Mouse (Mus musculus) cerebellum, postnatal 4 days (tissue): ENCODE data around the gene Olfr1335.
"Not testable (repeated sequence)": the region's sequence is repeated elsewhere in the genome, so short reads cannot be mapped to it uniquely, and the experiment has no call there.

Source experiments
- DNase-seq, 2 experiments: peaks; one replicate each; pipeline ENCODE4 v3.0.0; 2022; ENCODE audit warnings: low spot score in 2 of 2, mixed read lengths in 1 of 2

Gene Olfr1335

GRCm38 (mm10) chr4:118809844-118810243 is at the start of gene Olfr1335:
TSS of gene Olfr1335 (minus strand) at chr4:118809944.
- DNase-seq: no peak

GRCm38 (mm10) chr4:118836179-118836578 is 26.4 kb upstream of the Olfr1335 start, which contains the start of gene Olfr1333:
TSS of gene Olfr1333 (minus strand) at chr4:118836279.
- no peak for DNase-seq

GRCm38 (mm10) chr4:118818921-118819320 is 9.2 kb upstream of the Olfr1335 start:
- DNase-seq: no peak

DNA sequence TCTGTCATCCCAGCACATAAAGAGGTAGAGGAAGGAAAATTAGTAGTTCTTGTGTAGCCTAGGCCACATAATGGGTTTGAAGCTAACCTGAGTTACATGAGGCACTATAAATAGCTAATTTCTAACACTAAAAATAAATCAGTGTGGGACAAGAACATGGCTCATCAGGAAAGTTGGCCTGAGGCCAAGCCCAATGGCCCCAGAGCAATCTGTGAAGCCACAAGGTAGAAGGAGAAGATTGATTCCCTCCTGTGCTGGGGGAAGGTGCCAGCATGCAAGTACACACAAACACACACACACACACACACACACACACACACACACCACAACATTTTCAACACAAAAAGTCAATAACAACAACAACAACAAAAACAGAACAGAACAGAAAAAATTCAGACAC is 16.9 kb downstream of the Olfr1335 start:
- DNase-seq: not testable (repeated sequence)

DNA sequence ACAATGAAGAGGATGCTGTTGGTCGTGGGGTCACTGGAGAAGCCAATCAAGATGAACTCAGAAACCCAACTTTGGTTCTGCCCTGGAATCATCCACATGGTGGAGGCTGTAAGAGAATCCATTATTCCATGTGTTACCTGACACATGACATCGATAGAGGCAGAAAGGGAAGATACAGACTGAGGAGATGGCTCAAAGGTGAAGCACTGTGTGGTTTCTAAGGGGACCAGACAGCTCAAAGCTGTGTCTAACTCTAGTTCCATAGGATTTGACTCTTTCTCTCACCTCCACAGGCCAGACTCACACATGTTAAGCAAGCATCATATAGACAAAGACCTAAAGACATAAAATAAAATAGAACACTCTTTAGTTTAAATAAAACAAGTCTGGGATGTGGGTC is 27.3 kb downstream of the Olfr1335 start, which contains the start of gene Olfr1337:
TSS of gene Olfr1337 (minus strand) at position 101 of the 400 bp plus-strand sequence.
- no peak for DNase-seq
